Mouse (Mus musculus): ENCODE measurements around the gene AI182371. TPM values are rescaled to one million over a fixed set of nuclear protein-coding genes. Genes with fewer than 3 reads are reported as not detected.

The AI182371 gene
- total RNA-seq (2021) = not detected
- long read RNA-seq, experiment 1 = 0 reads
- long read RNA-seq, experiment 2 = 0 reads

DNA sequence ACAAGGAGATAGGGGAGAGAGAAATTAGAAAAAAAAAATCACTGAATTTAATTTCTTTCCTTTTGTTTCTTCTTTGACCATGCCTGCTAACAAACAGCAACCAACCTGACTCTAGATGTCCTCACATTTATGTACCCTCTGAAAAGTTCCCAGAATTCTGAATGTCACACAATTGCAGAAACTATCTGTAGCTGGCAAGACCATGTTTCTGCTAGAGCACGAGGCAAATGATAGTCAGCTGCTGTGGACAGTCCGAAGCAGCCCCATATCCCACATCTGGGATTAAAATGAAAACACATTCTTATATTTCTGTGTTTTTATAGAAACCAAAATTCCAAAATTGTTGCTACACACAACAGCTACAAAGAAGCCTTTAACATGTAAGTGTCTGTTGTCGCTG is at the start of gene AI182371:
Gene AI182371 (minus strand): TSS at position 101 of the 400 bp plus-strand sequence.
- no peak for DNase-seq (ENCODE audit: low spot score)

DNA sequence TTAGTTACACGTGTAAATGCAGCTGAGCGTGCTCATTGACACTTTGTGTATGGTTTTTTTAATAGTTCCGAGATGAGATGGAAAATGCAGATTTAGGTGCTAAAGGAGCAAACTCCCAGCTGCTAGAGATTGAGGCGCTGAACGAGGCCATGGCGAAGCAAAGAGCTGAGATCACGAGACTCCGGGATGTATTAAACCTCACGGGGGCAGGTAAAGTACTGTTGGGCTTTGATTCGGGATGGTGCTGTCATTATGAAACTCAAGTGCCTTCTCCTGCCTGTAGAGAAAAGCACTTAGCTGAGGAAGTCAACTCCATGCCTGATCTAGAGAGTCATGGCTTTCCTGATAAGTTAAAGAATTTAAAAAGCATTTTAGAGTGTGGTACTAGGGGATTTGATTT is 47.5 kb upstream of the AI182371 start:
- DNase-seq (ENCODE audit: low spot score) = no peak

DNA sequence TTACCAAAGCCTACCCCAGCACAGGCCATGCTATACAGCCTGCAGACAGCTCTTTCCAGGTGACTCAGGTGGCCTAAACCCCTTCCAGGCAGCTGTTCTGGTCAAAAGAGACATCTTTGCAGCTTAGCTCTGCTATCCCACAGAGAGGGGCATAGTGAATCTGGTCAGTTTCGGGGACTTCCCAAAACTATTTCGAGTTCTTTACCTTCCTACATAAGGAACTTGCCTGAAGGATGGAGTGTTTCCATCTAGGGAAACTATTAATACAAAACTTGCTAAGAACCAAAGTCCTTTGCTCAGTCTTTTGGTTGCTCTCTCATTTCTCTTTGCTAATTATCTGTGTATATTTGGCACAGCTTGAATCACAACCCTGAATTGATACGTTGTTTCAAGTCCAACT is 40.3 kb upstream of the AI182371 start:
- no peak for DNase-seq (ENCODE audit: low spot score)

DNA sequence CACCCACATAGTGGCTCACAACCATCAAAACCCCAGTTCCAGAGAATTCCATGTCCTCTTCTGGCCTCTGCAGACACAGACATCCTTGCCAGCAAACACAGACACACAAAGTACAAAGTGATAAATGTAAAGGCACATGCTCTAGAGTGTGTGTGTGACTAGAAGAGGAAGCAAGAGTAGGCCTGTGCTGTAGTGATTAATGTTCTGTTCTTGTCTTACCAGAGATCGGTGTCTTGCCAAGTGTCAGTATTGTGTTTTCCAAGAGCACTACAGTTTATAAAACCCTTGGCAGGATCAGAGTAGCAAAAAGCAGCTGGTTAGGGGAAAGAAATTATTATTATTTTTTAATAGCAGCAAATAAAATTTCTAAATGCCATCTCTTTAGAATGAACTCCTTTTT is 37.2 kb upstream of the AI182371 start:
- no peak for DNase-seq (ENCODE audit: low spot score)

DNA sequence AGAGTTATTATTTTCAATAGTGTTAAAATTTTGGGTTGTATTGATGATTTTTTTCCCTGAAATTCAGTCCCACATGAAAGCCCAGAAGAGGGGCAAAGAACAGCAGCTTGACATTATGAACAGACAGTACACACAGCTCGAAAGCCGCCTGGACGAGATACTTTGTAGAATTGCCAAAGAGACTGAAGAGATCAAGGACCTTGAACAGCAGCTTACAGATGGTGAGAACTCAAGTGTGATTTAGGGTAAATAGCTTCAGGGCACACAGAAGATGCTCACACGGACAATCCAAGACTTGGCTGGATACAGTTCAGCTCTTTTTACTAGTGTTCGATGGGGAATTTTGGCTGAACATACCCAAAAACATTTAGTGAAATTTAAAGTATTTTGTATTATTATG is 32.5 kb upstream of the AI182371 start:
- no peak for DNase-seq (ENCODE audit: low spot score)

DNA sequence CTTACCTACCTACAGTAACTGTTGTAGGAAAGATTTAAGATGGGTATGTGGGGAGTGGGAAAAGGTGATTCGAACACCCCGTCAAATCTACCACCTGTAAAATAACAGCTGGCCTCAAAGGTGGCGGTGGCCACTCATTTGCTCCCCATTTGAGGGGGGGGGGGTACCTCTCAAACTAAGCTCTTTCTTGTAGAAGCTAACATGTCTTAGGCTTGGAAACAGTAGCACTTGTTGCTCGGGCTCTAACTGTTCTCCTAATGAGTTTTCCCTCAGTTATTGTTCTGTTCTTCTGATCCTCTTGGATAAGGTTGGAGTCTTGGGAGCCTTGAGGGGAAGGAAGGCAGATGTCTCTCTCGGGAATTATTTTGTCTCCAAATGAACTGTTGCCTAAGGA is 31.3 kb upstream of the AI182371 start:
- no peak for DNase-seq (ENCODE audit: low spot score)

DNA sequence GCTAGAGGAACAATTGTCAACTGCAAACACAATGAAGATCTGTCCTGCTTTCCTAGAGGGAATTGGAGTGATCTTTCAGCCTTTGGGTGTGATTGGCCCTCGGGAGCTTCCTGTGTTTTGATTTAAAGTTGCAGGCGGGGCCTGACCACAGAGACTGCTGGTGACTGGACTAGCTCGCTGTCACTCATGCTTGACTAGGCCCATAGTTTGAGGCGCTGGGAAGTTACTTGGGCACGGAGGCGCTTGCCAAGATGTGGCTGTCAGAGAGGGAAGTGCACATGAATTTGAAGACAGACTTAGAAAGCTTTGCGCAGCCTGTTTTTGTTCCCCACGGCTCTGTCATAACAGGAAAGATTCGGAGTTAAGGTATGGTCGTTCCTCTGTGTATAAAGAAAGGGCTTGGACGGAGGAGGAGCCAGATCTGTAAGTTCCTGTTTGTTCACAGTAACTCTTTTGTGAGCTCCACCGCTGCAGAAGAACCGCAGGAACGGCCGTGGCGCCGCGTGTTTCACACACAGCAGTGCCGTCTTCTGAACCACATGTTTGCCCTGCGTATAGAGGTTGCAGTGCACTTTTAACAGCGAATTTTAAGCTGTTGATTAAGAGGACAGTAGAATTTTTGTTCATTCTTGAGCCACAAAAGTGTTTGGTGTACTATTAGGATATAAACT is 30.8 kb upstream of the AI182371 start:
- DNase-seq (ENCODE audit: low spot score) = peak; percentile 98

DNA sequence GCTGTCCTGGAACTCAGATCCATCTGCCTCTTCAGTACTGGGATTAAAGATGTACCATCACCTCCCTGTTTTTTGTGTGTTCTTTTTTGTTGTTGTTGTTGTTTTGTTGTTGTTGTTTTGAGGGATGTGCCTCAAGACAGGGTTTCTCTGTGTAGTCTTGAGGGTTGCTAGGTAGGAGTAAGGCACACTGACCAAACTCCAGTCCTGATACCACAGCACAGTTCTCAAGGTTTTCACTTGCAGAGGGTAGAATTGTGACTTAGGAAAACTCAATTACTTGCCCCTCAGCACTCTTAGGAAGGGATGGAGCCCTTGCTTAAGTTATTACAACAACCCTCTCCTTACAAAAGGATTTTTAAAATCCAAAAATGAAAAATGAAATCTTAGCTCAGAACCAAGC is 30.1 kb upstream of the AI182371 start:
- no peak for DNase-seq (ENCODE audit: low spot score)

DNA sequence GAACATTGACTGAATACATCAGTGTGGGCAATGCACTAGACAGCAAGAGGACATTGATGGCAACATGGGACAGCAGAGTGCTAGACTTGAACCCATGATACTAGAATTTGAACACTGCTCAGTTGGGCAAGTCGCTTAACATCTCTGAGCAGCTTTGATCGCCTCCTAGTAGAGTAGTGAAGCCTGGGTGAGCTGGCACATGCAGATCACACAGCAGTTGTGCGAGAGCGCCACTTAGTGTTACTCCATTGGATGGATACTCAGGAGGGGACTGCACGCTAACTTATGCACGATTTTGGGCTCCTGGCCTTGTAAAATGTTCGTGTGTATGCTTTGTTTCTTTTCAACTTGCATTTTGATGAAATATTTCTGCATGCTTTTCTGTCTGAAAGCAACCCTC is 23.4 kb upstream of the AI182371 start:
- DNase-seq (ENCODE audit: low spot score) = no peak

DNA sequence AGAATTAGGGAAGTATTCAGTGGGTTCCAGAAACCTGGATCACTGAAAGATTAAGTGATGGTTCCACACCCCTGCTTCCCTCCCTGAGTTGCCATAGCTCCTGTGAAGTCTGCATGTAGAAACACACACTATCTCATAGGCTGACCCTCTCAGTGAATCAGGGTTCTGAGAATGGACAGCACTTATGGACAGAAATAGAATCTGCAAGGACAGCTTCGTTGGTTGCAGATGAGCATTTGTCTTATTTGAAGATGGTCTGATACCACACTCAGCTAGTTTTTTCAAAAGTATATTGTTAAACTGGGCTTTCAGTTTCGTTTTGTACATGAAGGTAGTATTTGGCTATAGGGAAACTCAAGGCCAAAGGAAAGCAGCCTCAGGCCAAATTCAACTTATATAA is 9.2 kb upstream of the AI182371 start:
- no peak for DNase-seq (ENCODE audit: low spot score)

DNA sequence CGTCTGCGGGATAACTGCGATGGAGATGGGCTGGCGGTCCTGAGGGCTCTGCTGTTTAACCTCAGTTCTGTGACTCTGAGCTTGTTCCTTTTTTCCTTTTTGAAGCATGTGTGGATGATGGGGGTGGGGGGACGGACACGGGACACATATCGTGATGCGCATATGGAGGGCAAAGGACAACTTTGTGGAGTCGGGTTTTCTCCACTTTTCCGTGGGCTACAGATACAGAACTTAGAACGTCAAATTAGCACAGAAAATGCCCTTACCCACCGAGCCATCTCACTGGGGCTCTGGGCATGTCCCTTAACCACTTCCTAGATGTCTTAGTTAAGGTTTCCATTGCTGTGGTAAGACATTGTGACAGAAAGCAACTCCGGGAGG is 8.6 kb upstream of the AI182371 start:
- no peak for DNase-seq (ENCODE audit: low spot score)

DNA sequence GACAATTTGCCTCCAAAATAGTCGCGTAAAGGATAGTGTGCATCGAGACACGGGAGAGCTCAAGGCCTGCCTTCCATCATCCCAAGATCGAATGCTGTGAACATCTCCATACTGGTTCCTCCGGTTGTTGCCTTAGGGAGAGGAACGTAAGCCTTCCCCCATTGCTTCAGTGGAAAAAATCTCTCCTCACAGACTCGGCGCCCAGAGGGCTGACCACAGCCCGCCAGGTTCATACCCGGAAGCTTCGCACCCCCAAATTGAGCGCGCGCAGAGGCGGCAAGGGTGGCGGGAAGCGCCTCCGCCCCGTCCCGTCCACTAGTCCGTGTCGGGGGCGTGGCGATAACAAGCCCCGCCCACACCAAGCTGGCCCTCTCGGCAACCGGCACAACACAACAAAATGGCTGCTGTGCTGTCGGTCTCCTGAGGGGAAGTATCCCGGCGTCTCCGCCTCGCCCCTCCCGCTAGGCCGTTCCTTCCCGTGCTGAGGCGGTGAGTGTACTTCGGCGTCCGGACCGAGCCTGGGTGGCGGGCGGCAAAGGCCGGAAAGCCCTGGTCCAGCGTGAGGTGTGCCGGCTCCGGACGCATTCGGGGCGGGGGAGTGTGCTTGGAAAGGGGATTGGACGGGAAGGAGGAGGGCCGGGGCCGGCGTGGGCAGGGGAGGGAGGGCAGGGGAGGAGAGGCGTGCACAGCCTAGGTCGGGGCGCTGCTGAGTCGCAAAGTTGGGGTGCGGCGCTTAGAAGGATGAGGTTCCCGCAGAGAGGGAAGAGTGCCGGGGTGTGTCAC is 8.0 kb upstream of the AI182371 start, which contains the start of gene Cntrl:
Gene Cntrl (plus strand): TSS at position 352 of the 783 bp plus-strand sequence.
- peak; percentile 92 for DNase-seq (ENCODE audit: low spot score)

DNA sequence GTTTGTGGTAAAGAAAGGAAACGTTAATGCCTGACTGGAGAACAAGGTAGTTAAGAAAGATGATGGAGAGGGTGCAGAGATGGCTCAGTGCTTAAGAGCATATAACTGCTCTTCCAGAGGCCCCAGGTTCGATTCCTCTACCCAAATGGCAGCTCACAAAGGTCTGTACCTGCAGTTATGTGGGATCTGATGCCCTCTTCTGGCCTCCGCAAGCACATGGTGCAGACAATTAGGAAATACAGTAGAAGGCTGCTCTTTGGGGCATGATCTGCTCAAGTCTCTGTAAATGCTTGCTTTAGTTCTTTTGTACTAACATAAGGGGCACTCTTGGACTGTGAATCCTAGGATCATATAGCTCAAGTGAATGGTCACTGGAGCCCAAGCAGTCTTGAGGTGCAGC is 7.4 kb upstream of the AI182371 start:
- DNase-seq (ENCODE audit: low spot score) = peak; percentile 30

DNA sequence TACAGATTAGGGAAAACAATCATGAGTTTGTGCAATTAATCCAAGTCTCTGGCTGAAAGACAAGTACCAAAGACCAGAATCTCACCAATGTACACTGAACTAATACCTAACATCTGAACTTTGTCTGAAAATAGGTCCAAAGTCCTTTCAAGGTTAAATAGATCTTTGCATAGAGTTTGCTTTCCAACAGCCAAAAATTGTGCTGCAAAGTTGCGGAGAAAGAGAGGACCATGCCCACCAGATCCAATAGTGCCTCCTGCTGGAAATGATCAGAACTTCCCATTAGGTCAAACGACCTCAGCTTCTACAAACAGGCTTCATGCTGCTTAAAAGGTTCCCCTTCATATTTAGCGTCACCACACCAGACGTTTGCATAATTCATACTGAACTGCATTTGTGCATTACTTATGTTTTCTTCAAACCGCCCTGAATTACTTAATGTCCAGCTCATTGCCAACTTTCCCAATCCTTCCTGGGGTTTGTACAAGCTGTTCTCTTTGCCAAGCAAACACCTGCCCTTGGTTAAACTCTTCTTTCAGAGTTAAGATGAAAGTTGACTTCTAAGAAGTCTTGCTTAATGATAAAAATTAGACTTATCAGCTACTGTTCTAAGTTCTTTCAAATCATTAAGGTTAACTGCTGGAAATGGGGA is 6.8 kb upstream of the AI182371 start:
- DNase-seq (ENCODE audit: low spot score) = peak; percentile 7

DNA sequence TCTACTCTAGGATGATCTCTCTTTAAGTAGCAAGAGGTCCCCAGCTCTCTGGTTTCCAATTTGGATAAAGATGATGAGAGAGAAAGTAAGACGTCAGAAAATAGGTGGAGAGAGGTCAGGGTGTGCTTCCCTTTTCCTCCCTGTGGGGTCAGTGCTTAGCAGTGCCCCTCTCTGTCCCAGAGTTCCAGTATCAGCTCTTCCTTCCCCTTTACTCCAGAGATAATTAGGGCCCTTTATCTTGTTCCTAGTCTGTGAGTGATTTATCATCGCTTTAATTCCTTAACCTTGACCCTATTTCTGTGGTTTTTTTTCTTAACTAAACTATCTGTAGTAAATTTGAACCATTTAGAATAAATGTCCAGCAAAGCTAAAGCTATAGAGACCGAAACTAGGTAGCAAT is 3.5 kb upstream of the AI182371 start:
- DNase-seq (ENCODE audit: low spot score) = no peak

DNA sequence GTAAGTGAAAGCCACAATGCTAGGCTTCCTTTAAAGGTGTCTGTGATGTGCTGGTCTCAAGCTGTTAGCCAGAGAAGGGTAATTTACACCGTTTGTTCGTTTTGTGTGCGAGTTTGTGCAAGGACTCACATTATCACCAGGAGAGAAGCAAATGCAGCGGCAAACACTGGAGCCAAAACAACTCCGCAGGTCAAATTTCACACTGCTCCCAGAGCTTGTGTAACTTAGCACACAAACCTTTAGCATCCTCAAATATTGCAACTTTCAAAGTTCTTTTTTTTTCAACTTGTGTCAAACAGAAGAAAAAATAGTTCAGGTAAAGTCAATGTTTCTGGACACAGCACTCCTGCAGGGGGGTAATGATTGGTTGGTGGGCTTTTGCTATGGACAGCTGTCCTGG is 2.2 kb upstream of the AI182371 start:
- no peak for DNase-seq (ENCODE audit: low spot score)

DNA sequence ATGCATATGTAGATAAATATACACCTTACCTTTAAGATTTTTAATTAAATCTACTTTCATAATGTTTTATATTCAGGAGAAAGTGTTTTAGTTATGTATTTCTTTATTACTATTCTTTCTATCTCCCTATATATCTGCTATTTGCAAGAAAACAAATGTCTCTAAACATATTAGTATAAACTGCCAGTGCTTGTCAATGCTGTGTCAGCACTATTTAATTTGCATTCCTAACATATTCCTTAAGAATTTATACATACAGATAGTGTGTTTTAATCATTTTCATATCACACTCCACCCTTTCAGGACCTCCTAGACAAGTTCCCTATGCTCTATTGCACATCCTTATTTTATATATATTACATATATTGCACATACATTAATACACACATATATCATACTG is 1.4 kb upstream of the AI182371 start:
- DNase-seq (ENCODE audit: low spot score) = no peak

DNA sequence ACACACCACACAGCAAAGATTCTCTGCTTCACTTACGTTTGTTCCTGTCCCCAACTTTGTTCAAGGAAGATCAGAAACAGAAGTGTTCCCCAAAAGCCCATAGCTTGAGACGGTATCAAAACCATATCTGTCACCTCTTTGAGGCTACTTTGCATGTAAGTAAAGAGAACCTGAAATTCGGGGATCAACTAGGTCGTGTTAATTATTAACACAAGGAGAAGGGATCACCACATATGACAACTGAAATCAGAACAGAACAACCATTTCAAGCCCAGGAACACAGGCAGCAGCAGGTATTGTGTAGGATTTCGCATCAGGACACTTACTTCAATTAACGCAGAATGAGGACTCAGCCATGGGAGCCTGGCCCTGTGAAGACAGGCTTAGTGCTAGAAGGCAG is 814 bp downstream of the AI182371 start:
- no peak for DNase-seq (ENCODE audit: low spot score)

DNA sequence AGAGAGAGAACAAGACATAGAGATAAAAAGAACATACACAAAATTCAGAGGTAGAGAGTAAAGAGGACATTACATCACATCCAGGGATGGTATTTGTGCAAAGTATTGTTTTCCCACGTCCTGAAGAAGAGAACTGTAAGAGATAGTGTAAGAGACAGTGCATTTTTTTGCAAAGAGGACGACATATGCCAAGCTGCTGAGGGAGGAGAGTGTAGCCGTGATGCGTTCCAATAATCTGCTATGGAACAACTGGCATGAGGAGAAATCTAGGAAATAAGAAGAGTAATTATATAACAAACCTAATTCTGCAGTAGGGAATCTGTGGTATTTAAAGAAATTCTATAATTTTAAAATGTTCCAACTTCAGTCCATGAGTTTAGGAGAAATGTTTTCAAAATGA is 13.9 kb downstream of the AI182371 start:
- no peak for DNase-seq (ENCODE audit: low spot score)

DNA sequence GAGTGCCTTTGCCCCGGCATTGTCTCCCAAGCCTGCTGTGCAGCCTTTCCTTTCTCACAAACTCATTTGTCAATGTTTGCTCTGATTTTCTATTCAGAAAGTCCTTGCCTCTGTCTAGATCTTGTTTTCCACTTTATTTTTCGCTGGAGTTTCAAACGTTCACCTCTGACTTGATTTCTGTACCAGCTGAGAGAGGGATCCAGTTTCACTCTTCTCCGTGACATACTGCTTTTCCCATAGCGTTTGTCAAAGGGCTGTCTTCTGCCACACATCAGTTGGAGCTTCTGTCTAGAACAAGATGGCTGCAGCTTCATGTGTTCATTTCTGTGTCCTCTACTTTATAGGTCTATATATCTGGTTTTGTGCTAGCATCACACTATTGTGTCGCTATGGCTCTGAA is 22.2 kb downstream of the AI182371 start:
- no peak for DNase-seq (ENCODE audit: low spot score)

DNA sequence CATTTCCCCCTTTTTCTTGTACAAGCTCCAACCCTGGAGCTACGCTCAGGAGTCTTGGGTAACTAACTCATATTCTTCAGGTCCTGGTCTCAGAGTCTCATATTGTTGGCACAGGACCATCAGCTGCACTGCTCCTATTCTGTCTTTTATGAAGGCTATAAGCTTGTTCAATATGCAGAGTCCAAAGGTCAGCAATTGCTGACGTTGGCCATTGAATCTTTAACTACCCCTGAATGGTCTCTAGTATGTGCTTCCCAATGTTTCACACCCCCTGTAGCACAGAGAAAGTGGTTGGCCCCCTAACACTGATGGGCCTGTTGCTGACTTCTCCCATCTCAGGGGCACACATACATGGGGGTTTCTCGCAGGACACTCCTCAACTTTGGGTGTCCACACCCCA is 27.0 kb downstream of the AI182371 start:
- DNase-seq (ENCODE audit: low spot score) = no peak

DNA sequence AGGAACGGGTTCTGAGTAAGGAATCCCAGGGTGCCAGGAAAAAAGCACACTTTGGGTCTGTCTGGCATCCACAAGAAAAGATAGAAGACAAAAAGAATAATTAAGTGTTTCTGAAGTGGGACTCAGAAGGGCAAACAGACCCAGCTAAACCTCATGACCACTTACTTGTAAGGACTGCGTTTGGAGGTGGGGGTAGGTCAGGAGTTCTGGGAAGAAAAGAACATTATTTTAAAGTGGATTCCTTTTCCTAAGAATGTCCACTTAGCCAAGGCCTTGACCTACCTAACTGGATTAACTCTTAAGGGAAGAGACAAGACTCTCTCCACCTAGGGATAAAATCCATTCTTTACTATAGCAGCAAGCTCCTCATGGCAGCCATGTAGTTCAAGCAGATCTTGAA is 28.8 kb downstream of the AI182371 start:
- no peak for DNase-seq (ENCODE audit: low spot score)

DNA sequence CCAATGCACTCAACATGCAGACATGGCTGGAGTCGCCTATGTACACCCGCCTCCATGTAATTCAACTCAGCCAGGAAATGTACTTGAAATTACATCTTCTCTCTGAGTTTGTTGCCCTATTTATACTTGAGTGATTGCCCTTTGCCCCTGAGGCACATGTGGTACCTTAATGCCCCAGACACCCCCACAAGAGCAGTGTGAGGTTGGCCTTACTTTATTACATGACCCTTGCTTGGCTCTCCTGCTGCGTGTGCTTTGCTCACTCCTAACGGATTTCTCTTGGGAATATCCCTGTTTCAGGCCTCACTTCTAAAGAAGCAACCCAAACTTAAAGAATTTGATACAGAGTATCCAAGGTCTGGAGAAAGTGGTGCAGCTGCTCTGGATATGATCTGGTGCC is 31.1 kb downstream of the AI182371 start:
- DNase-seq (ENCODE audit: low spot score) = no peak
